In the genomic region with DNA sequence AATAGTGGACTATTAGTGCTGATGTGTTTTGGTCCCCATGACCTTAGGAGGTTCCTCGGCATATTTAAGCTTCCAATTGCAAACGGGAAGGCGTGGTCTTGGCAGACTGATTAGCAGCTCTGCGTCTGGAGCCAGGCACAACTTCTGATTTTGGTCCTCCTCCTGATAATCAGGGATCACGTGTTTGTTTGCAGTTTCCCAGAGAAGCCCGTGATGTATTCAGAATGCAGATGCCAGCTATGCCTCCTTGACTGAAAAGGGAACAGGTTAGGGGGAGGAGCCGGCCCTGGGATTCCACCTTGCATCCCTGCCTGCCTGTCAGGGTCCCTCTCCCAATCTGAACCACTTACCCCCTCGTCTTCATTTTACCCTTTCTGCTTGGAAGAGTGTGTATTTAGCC, we compare ENCODE assay signal across 11 mouse cellular contexts. TPM values are rescaled to one million over a fixed set of nuclear protein-coding genes. Genes with fewer than 3 reads are reported as not detected.
DNase-seq lines count a peak whose midpoint lies in the region; ATAC-seq lines count a peak whose summit lies in the region.
"Had no signal": no experiment of that assay in that cellular context is flagged by ENCODE, and none has a peak within 500 bp of the region (broad histone marks: within the 10 kb centered on the region; RNA-seq: fewer than 3 reads in every experiment).

No protein-coding gene starts in this region.

- intact Hi-C loops in gastrocnemius, postnatal 14 days (cut with DNase I; ENCODE audit: low total_unique reads), result no loop called here

- DNase-seq in Muller cell, postnatal 12 days (ENCODE audit: inconsistent ontology term), result peak; percentile 14
- no peak for DNase-seq in gastrocnemius, postnatal 14 days
- DNase-seq in lung, postnatal 25 days (ENCODE audit: low spot score), result no peak
- DNase-seq in cerebellum, adult 9-11 months, result no peak
- DNase-seq in lung, postnatal 10 days, result no peak
- DNase-seq: kidney, adult 18-20 months; left cerebral cortex, postnatal 4 days; thymus, postnatal 36 days had no signal

- WGBS in embryonic facial prominence, embryonic 13.5 days, result 6% methylated on average over 8 of the region's 8 CpGs
- WGBS in heart, embryonic 14.5 days, result 9% methylated on average over 8 of the region's 8 CpGs
- WGBS in limb, embryonic 13.5 days, result 8% methylated on average over 8 of the region's 8 CpGs

- peak overlapping the region; percentile 80 for H3K27ac ChIP-seq in embryonic facial prominence, embryonic 13.5 days
- H3K27ac ChIP-seq in heart, embryonic 14.5 days (replicated peaks in 1 of 2; ENCODE audit: control insufficient read depth in 1 of 2, insufficient read depth in 1 of 2, low read depth in 2 of 2, low read length in 2 of 2), result no peak overlapping the region
- H3K27ac ChIP-seq in limb, embryonic 13.5 days, result peak overlapping the region; percentile 44; the same call in 1 of the 2 replicates

- no peaks in the 10 kb centered on the region for H3K9me3 ChIP-seq in embryonic facial prominence, embryonic 13.5 days
- no peaks in the 10 kb centered on the region for H3K9me3 ChIP-seq in heart, embryonic 14.5 days (ENCODE audit: control insufficient read depth, low read length)
- no peaks in the 10 kb centered on the region for H3K9me3 ChIP-seq in limb, embryonic 13.5 days

- H3K27me3 ChIP-seq in embryonic facial prominence, embryonic 13.5 days, result no peaks in the 10 kb centered on the region
- H3K27me3 ChIP-seq in heart, embryonic 14.5 days (ENCODE audit: control insufficient read depth, insufficient read depth, low read length), result no peaks in the 10 kb centered on the region
- H3K27me3 ChIP-seq in limb, embryonic 13.5 days, result no peaks in the 10 kb centered on the region

- ATAC-seq in embryonic facial prominence, embryonic 13.5 days (ENCODE audit: insufficient number of reproducible peaks, insufficient read depth, low FRiP score, low TSS enrichment, low read depth), result no peak
- ATAC-seq in heart, embryonic 14.5 days (ENCODE audit: insufficient number of reproducible peaks, insufficient read depth, low FRiP score, low read depth), result no peak
- ATAC-seq in limb, embryonic 13.5 days (ENCODE audit: low FRiP score, low read depth), result 0 out of 2 replicates have a peak, but pooled peaks have one; percentile 16

- H3K4me2 ChIP-seq in embryonic facial prominence, embryonic 13.5 days, result peak overlapping the region; percentile 54
- peak overlapping the region; percentile 35 for H3K4me2 ChIP-seq in heart, embryonic 14.5 days (ENCODE audit: low read length)
- H3K4me2 ChIP-seq in limb, embryonic 13.5 days (replicated peaks), result peak overlapping the region; percentile 56

- H3K9ac ChIP-seq in embryonic facial prominence, embryonic 13.5 days, result no peak overlapping the region
- no peak overlapping the region for H3K9ac ChIP-seq in heart, embryonic 14.5 days (ENCODE audit: low read length)
- no peak overlapping the region for H3K9ac ChIP-seq in limb, embryonic 13.5 days

- H3K4me3 ChIP-seq in embryonic facial prominence, embryonic 13.5 days, result peak overlapping the region; percentile 14; the same call in 1 of the 2 replicates
- no peak overlapping the region for H3K4me3 ChIP-seq in heart, embryonic 14.5 days (ENCODE audit: control insufficient read depth in 1 of 2, insufficient read depth in 1 of 2, low read depth in 1 of 2, low read length in 2 of 2)
- H3K4me3 ChIP-seq in limb, embryonic 13.5 days, result peak overlapping the region; percentile 5; the same call in 1 of the 2 replicates

- H3K4me1 ChIP-seq in embryonic facial prominence, embryonic 13.5 days, result peaks cover 61% of the 10 kb centered on the region
- peaks cover 22 to 33% of the 10 kb centered on the region in 2 experiments for H3K4me1 ChIP-seq in heart, embryonic 14.5 days (ENCODE audit: control insufficient read depth in 2 of 2, insufficient read depth in 2 of 2, low read length in 2 of 2)
- H3K4me1 ChIP-seq in limb, embryonic 13.5 days, result peaks cover 59% of the 10 kb centered on the region

- H3K36me3 ChIP-seq in embryonic facial prominence, embryonic 13.5 days, result peaks cover 7% of the 10 kb centered on the region; the same call in 1 of the 2 replicates
- H3K36me3 ChIP-seq in heart, embryonic 14.5 days (ENCODE audit: control insufficient read depth, insufficient read depth, low read length), result no peaks in the 10 kb centered on the region
- no peaks in the 10 kb centered on the region for H3K36me3 ChIP-seq in limb, embryonic 13.5 days

RNA-seq across cellular contexts. Expression of a gene that starts 26.2 kb away (rescaled TPM):
- polyA plus RNA-seq in embryonic facial prominence, embryonic 13.5 days (2015; fragmentation: Nextera tagmentation; extraction: Ambion mirVana), result 117 and 134 TPM in 2 replicates
- 5.3 and 5.6 TPM in 2 replicates for polyA plus RNA-seq in heart, embryonic 14.5 days (2014; fragmentation: Nextera tagmentation; extraction: Ambion mirVana)
- 47.9 and 52.0 TPM in 2 replicates for polyA plus RNA-seq in limb, embryonic 13.5 days (2015; fragmentation: Nextera tagmentation; extraction: Ambion mirVana)
- under 1 TPM; 0.16 to 0.41 TPM for total RNA-seq in gastrocnemius, postnatal 14 days (2021)

Comparison
In these comparisons a context has a peak if more than half of its experiments do, and no peak if none do; other contexts are left out.
1. H3K27ac ChIP-seq: peak in embryonic facial prominence, embryonic 13.5 days (single experiment) and limb, embryonic 13.5 days (single experiment); none in heart, embryonic 14.5 days (0 of 2).
2. H3K4me3 ChIP-seq: peak in embryonic facial prominence, embryonic 13.5 days (single experiment) and limb, embryonic 13.5 days (single experiment); none in heart, embryonic 14.5 days (0 of 2).
3. Peak in every context shown above with its lines, with median percentiles within 50 percentile points of each other: H3K4me2 ChIP-seq.